Mouse (Mus musculus) megakaryocyte-erythroid progenitor cell, adult 5-6 weeks (primary cell): Measurements from ENCODE around the gene Slc41a1. TPM values are rescaled to one million over a fixed set of nuclear protein-coding genes. Genes with fewer than 3 reads are reported as not detected.

Experiments
- ATAC-seq: replicated peaks from 2 replicates; pipeline ENCODE4 v1.8.0; 2016; ENCODE audit warnings: mild to moderate bottlenecking, inconsistent platforms; ENCODE audit not compliant: severe bottlenecking, poor library complexity, low FRiP score, low TSS enrichment
- total RNA-seq, 2 experiments: library from RNA; stranded (forward) in 1 of 2; stranded (reverse) in 1 of 2; fragments of 200-1000, 215-1000 nt in 1 of 2; fragments of >200 nt in 1 of 2; fragmentation: Nextera tagmentation in 1 of 2; gene quantifications; 2 replicates each; pipeline ENCODE4 v1.2.3; 2014 to 2017

Slc41a1 gene
- total RNA-seq, 2 experiments from 2014 or later, result 4.1 to 8.2 TPM

DNA sequence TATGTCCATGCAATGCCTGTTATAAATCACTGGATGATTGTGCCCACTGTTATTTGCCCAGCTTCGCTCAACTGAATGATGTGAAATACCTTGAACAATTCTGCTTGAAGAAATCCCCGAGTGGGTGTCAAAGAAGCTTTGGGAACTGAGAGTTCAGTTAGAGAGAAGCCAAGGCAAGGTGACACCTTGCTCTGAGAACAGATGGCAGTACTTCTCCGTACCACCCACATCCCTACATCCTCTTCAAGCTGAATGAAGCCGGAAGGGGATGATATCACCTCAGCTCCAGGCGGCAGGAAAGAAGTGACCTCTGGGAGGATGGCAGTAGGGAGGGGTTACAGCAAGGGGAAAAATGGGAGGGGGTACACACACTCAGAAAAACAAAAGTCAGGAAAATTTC lies 3.7 kb upstream of the Slc41a1 start:
- ATAC-seq, result no peak

DNA sequence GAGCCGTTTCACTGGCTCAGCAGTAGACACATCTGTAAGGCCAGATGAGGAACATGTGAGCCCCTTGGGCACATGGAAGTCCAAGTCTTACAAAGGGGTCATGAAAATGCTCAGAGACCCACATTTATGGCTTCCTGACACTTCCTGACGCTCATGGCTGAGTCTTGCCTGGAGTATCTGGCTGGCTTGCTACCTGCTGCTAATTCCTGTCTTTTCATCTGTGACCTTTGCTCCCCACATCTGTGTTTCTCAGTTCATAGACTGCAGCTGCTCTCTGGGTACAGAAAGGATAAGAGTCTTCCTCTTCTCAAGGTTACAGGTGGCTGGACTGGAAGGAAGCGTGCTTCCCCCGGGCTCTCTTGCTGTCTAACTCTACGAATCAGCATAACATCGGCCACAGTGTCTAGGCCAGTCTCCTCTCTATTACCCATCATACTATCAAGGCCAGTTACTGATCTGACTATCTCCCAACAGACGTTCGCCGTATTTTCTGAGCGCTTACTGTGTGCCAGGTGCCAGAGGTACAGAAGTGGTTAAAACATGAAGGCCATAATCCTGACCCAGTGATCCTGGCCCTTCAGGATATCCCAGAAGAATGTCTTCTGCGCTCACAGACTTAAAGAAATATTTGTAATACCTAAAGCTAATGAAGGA lies 2.6 kb upstream of the Slc41a1 start:
- ATAC-seq, result no peak

DNA sequence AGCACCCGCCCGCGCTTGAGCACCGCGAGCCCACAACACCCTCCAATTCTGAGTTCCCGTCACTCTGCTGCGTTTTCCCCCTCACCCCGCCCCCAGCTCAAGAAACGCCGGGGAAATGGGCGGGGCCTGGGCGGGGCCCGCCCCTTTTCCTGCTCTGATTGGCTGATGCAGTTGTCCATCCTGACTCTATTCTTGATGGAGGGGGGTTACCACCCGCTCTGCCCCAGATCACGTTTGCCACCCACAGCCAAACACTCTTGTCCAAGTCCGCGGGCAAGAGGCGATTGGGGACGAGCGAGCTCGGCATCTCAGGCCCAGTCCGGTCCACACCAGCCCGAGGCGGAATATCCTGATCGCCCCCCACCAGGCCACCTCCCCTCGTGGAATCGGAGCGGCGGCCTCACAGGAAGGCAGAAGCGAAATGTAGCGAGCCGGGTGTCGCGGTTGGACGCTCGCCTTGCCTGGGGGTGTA lies 530 bp downstream of the Slc41a1 start:
- ATAC-seq, result peak; percentile 90

DNA sequence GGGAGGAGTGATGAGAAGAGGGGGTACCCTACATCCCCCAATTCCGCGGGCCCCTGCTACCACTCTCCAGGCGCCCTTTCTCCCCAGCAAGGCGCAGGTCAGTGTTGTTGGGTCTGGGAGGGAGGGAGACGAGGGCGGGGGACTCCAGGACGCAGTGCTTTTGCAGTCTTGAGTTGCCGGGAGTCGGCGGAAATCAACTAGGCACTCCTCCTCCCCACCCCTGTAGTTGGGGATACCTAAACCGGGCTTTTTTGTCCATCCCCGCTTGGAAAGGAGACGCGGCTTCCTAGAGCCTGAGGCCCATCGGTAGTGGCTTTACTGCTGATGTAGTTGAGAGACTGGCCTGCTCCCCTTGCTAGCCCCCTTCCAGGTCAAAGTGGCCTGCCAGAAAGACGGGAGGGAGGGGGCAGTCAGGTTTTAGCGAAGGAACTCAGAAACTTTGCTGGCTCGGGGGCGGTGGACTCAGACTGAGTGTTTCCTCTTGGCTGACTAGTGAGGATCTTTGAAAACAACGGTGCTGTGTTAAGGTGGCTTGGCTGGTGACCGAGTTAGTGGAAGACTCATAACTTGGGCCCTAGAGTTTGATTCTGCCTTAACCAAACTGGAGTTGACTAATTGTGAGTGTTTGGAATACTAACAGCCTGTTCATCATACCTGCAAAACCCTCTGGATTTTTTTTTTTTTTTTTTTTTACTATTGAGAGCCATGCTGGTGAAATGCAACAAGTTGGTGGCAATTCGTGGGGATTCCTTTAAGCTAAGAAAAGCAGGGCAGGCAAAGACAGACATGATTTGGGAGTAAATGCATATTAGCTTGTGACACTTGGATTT lies 1.2 kb downstream of the Slc41a1 start:
- ATAC-seq, result peak; percentile 22; the same call in 1 of the 2 replicates

GRCm38 (mm10) chr1:131829279-131829678 lies 2.0 kb downstream of the Slc41a1 start:
- ATAC-seq, result no peak

GRCm38 (mm10) chr1:131830561-131830960 lies 3.3 kb downstream of the Slc41a1 start:
- no peak for ATAC-seq

GRCm38 (mm10) chr1:131830971-131831641 lies 3.8 kb downstream of the Slc41a1 start:
- no peak for ATAC-seq

- no peak for ATAC-seq
Measured at GRCm38 (mm10) chr1:131837035-131837434, 9.7 kb downstream of the Slc41a1 start.

- no peak for ATAC-seq
Measured at GRCm38 (mm10) chr1:131838542-131838941, 11.2 kb downstream of the Slc41a1 start.

GRCm38 (mm10) chr1:131839279-131839678 lies 12.0 kb downstream of the Slc41a1 start:
- ATAC-seq, result no peak

DNA sequence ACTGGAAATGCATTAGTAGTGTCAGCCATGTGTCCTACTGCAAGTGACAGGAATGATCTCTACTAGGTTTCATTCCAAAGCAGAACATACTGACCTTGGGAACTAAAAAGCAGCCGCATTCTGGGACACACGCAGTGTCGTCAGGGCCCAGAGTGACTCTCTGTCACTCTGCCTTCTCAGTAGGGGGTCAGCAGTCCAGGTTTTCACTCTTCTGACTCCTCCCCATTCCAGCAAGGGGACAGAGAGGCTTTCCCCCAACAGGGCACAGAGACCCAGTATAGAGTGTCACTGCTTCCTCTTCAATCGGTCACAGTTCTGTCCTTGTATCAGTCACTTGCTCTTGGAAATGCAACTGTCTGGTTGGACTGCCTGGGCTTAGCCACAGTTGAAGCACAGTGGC lies 14.9 kb downstream of the Slc41a1 start:
- ATAC-seq, result no peak

GRCm38 (mm10) chr1:131843758-131844157 lies 16.5 kb downstream of the Slc41a1 start:
- no peak for ATAC-seq

DNA sequence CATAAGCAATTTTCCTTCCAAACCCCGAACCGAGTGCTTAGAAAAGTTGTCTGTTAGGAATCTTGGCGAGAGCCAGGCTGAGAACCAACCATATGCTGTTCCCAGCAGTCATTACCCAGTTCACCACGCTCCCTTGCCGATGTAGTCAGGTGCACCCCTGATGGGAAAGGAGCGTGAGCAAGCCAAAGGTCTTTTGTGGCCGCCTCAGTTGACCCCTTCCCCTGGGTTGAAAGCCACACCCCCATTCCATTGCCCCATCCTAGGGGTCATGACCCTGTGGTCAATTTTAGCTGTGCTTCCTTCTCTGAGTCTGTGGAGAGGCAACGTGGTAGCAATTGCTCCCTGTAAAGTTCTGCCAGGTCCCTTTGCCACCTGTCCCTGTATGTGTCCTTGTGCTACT lies 17.6 kb downstream of the Slc41a1 start:
- no peak for ATAC-seq

GRCm38 (mm10) chr1:131846255-131846654 lies 19.0 kb downstream of the Slc41a1 start:
- ATAC-seq, result 0 out of 2 replicates have a peak, but pooled peaks have one; percentile 23

DNA sequence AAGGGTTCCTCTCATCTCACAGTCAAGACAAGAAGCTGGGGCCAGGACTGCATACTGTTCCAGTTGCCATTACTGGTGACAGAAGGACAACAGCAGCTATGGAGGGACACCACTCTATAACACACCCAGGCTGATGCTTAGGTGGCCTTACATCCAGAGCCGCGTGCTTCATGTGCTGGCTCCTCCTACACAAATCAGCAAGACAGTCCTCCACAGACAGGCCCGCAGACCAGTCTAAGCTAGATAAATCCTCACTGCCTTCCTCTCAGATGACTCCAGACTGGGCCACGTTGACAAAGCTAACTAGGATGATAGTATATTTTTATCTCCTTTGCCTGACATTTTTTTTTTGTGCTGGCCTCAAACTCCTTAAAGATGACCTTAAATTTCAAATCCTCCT lies 34.5 kb downstream of the Slc41a1 start:
- no peak for ATAC-seq

GRCm38 (mm10) chr1:131865596-131865995 lies 38.3 kb downstream of the Slc41a1 start:
- no peak for ATAC-seq

DNA sequence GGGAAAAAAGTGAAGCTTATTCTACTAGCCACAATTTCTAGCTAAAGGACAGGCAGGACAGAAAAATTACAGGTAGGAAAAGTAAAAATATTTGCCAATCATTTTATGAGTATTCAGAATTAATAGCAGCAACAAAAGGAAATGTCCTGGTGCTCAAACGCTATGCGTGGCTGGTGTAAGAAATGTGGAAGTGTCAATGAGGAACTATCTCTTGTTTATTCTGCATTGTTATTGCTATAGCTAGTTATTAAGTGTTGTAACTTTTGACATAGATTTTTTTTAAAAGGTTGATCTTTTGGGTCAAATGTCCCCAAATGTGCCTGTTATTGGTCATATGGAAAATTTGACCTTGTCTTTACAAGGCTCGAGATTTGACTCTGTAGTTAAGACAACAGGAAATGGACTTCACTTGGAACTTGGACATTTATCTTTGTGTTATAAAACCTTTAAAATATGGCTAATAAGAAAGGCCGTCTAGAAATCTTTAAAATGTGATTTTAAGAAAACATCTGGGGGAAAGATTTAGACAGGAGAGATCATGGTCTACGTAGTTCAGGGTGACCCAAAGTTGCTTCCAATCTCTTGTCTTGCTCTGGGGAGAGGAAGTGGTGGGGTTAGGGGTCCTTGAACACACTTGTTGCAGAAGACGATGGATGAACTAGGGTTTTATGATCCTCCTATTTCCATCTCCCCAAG lies 39.2 kb downstream of the Slc41a1 start:
- ATAC-seq, result no peak

GRCm38 (mm10) chr1:131867093-131867945 lies 40.0 kb downstream of the Slc41a1 start, which contains the start of gene Rab29:
Gene Rab29 (plus strand): TSS chr1:131867224.
- peak; percentile 98 for ATAC-seq

DNA sequence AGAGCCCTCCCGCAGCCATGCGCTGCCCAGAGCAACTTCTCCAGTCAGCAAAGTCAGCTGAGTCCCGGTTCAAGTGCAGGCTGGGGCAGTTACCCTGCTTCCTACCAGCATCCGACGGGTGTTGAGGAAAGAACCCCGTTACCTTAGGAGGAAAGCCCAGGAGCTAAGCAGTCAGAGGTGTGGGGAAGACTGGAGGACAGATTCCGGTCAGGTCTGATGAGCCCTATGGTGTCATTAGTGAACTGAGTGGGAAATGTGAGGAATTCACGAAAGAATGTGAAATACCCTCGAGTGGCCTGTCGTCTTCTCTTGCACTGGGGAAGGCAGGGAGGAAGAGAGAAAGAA lies 40.6 kb downstream of the Slc41a1 start:
- ATAC-seq, result peak; percentile 47
